Mouse (Mus musculus): Measurements from ENCODE around the gene Gak. TPM values are rescaled to one million over a fixed set of nuclear protein-coding genes. Genes with fewer than 3 reads are reported as not detected.

Gak gene
- total and polyA plus RNA-seq, 3 experiments: 49.9 to 67.3 (median 65.2) TPM

DNA sequence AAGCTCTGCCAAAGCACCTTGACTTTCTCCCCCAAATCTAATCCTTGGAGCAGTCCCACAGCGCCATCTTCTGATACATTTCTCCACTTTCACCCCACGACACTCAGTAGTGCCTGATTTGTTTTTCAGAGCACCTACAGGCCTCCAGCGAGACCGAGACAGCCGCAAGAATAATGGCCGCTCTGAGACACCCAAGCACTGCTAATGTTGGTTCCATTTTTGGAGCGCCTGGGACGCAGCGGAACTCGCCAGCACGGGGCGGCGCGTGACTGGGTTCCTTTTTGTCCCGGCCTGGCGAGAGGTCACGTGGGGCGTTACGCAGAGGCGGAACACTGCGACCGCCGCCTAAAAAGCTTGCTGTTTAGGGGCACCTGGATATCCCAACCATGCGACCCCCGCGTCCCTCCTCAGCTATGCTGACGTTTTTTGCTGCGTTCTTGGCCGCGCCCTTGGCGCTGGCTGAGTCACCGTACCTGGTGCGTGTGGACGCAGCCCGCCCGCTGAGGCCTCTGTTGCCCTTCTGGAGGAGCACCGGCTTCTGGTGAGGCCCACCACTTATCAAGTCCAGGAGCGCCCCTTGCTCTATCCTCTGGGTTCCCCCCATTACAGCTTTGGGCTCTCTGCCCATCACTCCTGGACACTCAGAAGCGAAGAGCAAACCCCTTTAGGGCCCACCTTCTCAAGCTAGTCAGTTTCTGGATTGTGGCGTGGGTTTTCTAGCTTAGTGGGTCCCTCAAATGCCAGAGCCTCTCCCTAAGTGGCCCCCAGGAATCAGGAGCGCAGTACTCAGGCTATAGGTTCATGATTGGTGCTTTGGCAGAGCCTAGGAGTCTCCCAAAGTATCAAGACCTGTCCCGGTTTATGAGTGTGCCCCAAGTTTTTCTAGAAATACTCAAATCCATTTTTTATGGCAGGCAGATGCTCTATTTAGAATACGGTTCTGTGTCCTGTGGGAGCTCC, 39.7 kb upstream of the Gak start, which contains the start of gene Dgkq (continued):
- TF ChIP-seq IRF4 (IDR thresholded peaks at IDR 0.05; ENCODE audit: low read depth, low read length) (peak; percentile 40), TCF12 (IDR thresholded peaks at IDR 0.05; ENCODE audit: low read depth, low read length) (peak; percentile 78; the same call in 1 of the 2 replicates), GABPA (IDR thresholded peaks at IDR 0.05; ENCODE audit: insufficient replicate concordance, low read depth, low read length) (no peak), POLR2AphosphoS2 (IDR thresholded peaks at IDR 0.05; ENCODE audit: low read depth, low read length) (no peak), CTCF (conservative IDR thresholded peaks at IDR 0.05 in 1 of 2, IDR thresholded peaks at IDR 0.05 in 1 of 2; ENCODE audit: low read depth in 2 of 2, low read length in 2 of 2) (peak in 1 of 2 experiments; percentile 74; a peak in 2 of 4 replicates), NRF1 (IDR thresholded peaks at IDR 0.05; ENCODE audit: low read depth, low read length) (peak; percentile 54), JUND (conservative IDR thresholded peaks at IDR 0.05; ENCODE audit: low read depth, low read length) (no peak), SIN3A (IDR thresholded peaks at IDR 0.05; ENCODE audit: low read length) (peak; percentile 85), MAZ (IDR thresholded peaks at IDR 0.05; ENCODE audit: low read depth, low read length) (no peak), POLR2A (IDR thresholded peaks at IDR 0.05; ENCODE audit: low read depth, low read length) (peak; percentile 86), RCOR1 (conservative IDR thresholded peaks at IDR 0.05; ENCODE audit: low read depth, low read length) (no peak; the same call in 1 of the 2 replicates), MYC (IDR thresholded peaks at IDR 0.05; ENCODE audit: low read depth, low read length) (no peak), ELF1 (IDR thresholded peaks at IDR 0.05; ENCODE audit: low read depth, low read length) (peak; percentile 60), USF1 (IDR thresholded peaks at IDR 0.05; ENCODE audit: low read depth, low read length) (peak; percentile 95), TBP (conservative IDR thresholded peaks at IDR 0.05; ENCODE audit: low read depth, low read length) (peak; percentile 36; the same call in 1 of the 2 replicates), ZMIZ1 (IDR thresholded peaks at IDR 0.05; ENCODE audit: low read depth, low read length) (peak; percentile 44; the same call in 1 of the 2 replicates), ZNF384 (IDR thresholded peaks at IDR 0.05; ENCODE audit: low read depth, low read length) (no peak), NELFE (IDR thresholded peaks at IDR 0.05; ENCODE audit: low read depth, low read length) (no peak; the same call in 1 of the 2 replicates), USF2 (conservative IDR thresholded peaks at IDR 0.05; ENCODE audit: low read depth, low read length) (peak; percentile 90), MAX (IDR thresholded peaks at IDR 0.05; ENCODE audit: low read length) (peak; percentile 92)

DNA sequence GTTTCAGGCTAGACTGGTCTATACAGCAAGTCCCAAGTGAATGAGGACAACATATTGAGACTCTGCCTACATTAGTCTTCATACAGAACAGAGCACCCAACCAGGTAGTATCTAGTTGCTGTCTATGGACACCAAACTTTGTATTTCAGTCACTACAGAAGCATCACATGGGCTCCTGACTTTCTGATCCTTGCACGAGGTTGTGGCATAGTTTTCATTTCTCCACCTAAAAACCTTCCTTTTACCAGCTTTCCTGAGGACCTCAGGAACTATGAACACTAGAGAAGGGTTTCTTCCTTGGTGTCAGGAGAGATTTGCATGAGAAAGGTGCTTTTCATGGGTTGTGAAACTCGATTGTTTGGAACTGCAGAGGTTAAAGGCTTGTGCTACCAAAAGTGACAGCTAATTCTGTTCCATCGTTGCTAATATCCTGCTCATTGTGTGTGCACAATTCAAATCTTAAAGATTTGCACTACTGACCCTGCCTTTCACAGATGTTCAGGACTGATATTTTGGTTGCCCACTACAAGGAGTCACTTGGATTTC, 38.9 kb upstream of the Gak start:
- TF ChIP-seq ZMIZ1 (IDR thresholded peaks at IDR 0.05; ENCODE audit: low read depth, low read length) (no peak), USF1 (IDR thresholded peaks at IDR 0.05; ENCODE audit: low read depth, low read length) (no peak), CHD2 (IDR thresholded peaks at IDR 0.05; ENCODE audit: low read length) (no peak), MYC (IDR thresholded peaks at IDR 0.05; ENCODE audit: low read depth, low read length) (0 out of 2 replicates have a peak, but pooled peaks have one; percentile 7), TBP (conservative IDR thresholded peaks at IDR 0.05; ENCODE audit: low read depth, low read length) (no peak), GABPA (IDR thresholded peaks at IDR 0.05; ENCODE audit: insufficient replicate concordance, low read depth, low read length) (no peak), UBTF (IDR thresholded peaks at IDR 0.05; ENCODE audit: low read depth, low read length) (no peak), SMC3 (IDR thresholded peaks at IDR 0.05; ENCODE audit: low read depth, low read length) (no peak)
- peaks cover 2 to 31% of the 10 kb centered on the region in 2 experiments for H3K4me1 ChIP-seq (ENCODE audit: control insufficient read depth in 1 of 2, insufficient read depth in 2 of 2)
- peak overlapping the region; percentile 14; the same call in 1 of the 2 replicates for H3K27ac ChIP-seq (ENCODE audit: insufficient read depth, low read depth)
- peaks cover 3% of the 10 kb centered on the region for H3K27me3 ChIP-seq (replicated peaks)
- DNase-seq (ENCODE audit: extremely low read depth): peak; percentile 31
- peaks cover 13 to 26% of the 10 kb centered on the region in 2 experiments for H3K36me3 ChIP-seq (replicated peaks in 1 of 2; ENCODE audit: control insufficient read depth in 1 of 2, insufficient read depth in 1 of 2, low read length in 1 of 2)
- H3K4me3 ChIP-seq (replicated peaks in 1 of 3; ENCODE audit: low read depth in 2 of 3, low read length in 2 of 3, poor library complexity in 1 of 3): peak overlapping the region; percentile 65 to 73 (median 66)
- H3K9me3 ChIP-seq (replicated peaks; ENCODE audit: low read length): no peaks in the 10 kb centered on the region
- H3K4me2 ChIP-seq (ENCODE audit: insufficient read depth, low read depth, poor library complexity, severe bottlenecking): peak overlapping the region; percentile 70
- no peak overlapping the region; the same call in 1 of the 2 replicates for H3K9ac ChIP-seq (ENCODE audit: insufficient read depth, low read depth)
- in situ Hi-C loops (cut with MboI; ENCODE audit: low pct_ligation_motif_present, low pct_unique_long_range_greater_than_20kb, low sequenced_read_pairs) (loop anchor here (25.0 kb wide), 1 partner anchor 231 kb away; the partner anchor contains the start of genes Atp5k and Mfsd7a), dilution Hi-C loops (cut with MboI; ENCODE audit: extremely low pct_ligation_motif_present, extremely low pct_unique_long_range_greater_than_20kb, low sequenced_read_pairs) (no loop called here)
- H3K79me2 ChIP-seq (replicated peaks; ENCODE audit: control insufficient read depth, extremely low read depth, insufficient read depth, poor library complexity, severe bottlenecking): no peaks in the 10 kb centered on the region

All from CH12.LX (cell line).